ENCODE assay signal across 8 mouse cellular contexts in genomic region chr7:123030295-123030694, GRCm38 (mm10).
DNase-seq lines count a peak whose midpoint lies in the region; ATAC-seq and TF ChIP-seq lines count a peak whose summit lies in the region.

No protein-coding gene starts in this region.

- TF ChIP-seq POLR2A in CH12.LX (IDR thresholded peaks at IDR 0.05; ENCODE audit: low read depth, low read length): no peak

- dilution Hi-C loops in CH12.LX (cut with MboI; ENCODE audit: extremely low pct_ligation_motif_present, extremely low pct_unique_long_range_greater_than_20kb, low sequenced_read_pairs): no loop called here

- H3K4me3 ChIP-seq in CH12.LX (replicated peaks in 1 of 3; ENCODE audit: low read depth in 2 of 3, low read length in 2 of 3, poor library complexity in 1 of 3): no peak overlapping the region
- H3K4me3 ChIP-seq in forebrain, embryonic 13.5 days: peak overlapping the region; percentile 47
- 0 out of 2 replicates have a peak overlapping the region, but pooled peaks have one; percentile 21 for H3K4me3 ChIP-seq in liver, embryonic 13.5 days (replicated peaks)

- TF ChIP-seq CTCF in CH12.LX (conservative IDR thresholded peaks at IDR 0.05 in 1 of 2, IDR thresholded peaks at IDR 0.05 in 1 of 2; ENCODE audit: low read depth in 2 of 2, low read length in 2 of 2): no peak

- ATAC-seq in forebrain, embryonic 13.5 days: peak; percentile 37
- no peak for ATAC-seq in liver, embryonic 13.5 days (ENCODE audit: low read depth)
- no peak for ATAC-seq in erythroid progenitor cell, adult 5-6 weeks (replicated peaks; ENCODE audit: low FRiP score, poor library complexity, severe bottlenecking)

- no peaks in the 10 kb centered on the region for H3K27me3 ChIP-seq in CH12.LX (replicated peaks)
- no peaks in the 10 kb centered on the region for H3K27me3 ChIP-seq in forebrain, embryonic 13.5 days
- H3K27me3 ChIP-seq in liver, embryonic 13.5 days: peaks cover 16% of the 10 kb centered on the region; the same call in 1 of the 2 replicates

- H3K4me1 ChIP-seq in CH12.LX (ENCODE audit: control insufficient read depth in 1 of 2, insufficient read depth in 2 of 2): peaks cover 3 to 4% of the 10 kb centered on the region in 2 experiments; a peak in 3 of 4 replicates
- H3K4me1 ChIP-seq in forebrain, embryonic 13.5 days: peaks cover 28% of the 10 kb centered on the region
- H3K4me1 ChIP-seq in liver, embryonic 13.5 days (replicated peaks): 0 out of 2 replicates have a peak, but pooled peaks cover 6% of the 10 kb centered on the region

- no peak overlapping the region for H3K27ac ChIP-seq in CH12.LX (ENCODE audit: insufficient read depth, low read depth)
- peak overlapping the region; percentile 94 for H3K27ac ChIP-seq in forebrain, embryonic 13.5 days
- H3K27ac ChIP-seq in liver, embryonic 13.5 days: no peak overlapping the region

- in situ Hi-C loops in CH12.LX (cut with MboI; ENCODE audit: low pct_ligation_motif_present, low pct_unique_long_range_greater_than_20kb, low sequenced_read_pairs): no loop called here

- TF ChIP-seq EP300 in CH12.LX (IDR thresholded peaks at IDR 0.05; ENCODE audit: low read length): no peak

- peak; percentile 15 for DNase-seq in embryo, embryonic 10 days (ENCODE audit: low spot score)
- DNase-seq in embryo, embryonic 9.5 days (ENCODE audit: extremely low spot score): no peak
- DNase-seq in CH12.LX (ENCODE audit: extremely low read depth): no peak
- no peak for DNase-seq in liver, embryonic 13.5 days
- no peak for DNase-seq in gastrocnemius, adult 8-10 months (ENCODE audit: low spot score in 2 of 2)
- DNase-seq in layer of hippocampus, postnatal 10 days (ENCODE audit: low spot score in 2 of 2): no peak

- peak overlapping the region; percentile 79 for H3K4me2 ChIP-seq in CH12.LX (ENCODE audit: insufficient read depth, low read depth, poor library complexity, severe bottlenecking)
- peak overlapping the region; percentile 80 for H3K4me2 ChIP-seq in forebrain, embryonic 13.5 days
- peak overlapping the region; percentile 53 for H3K4me2 ChIP-seq in liver, embryonic 13.5 days

- H3K36me3 ChIP-seq in CH12.LX (replicated peaks in 1 of 2; ENCODE audit: control insufficient read depth in 1 of 2, insufficient read depth in 1 of 2, low read length in 1 of 2): no peaks in the 10 kb centered on the region
- no peaks in the 10 kb centered on the region for H3K36me3 ChIP-seq in forebrain, embryonic 13.5 days (ENCODE audit: poor library complexity, severe bottlenecking)
- H3K36me3 ChIP-seq in liver, embryonic 13.5 days: no peaks in the 10 kb centered on the region

- H3K9me3 ChIP-seq in CH12.LX (replicated peaks; ENCODE audit: low read length): peaks cover 2% of the 10 kb centered on the region
- H3K9me3 ChIP-seq in forebrain, embryonic 13.5 days (replicated peaks): no peaks in the 10 kb centered on the region
- H3K9me3 ChIP-seq in liver, embryonic 13.5 days (replicated peaks): no peaks in the 10 kb centered on the region

- no peak overlapping the region for H3K9ac ChIP-seq in CH12.LX (ENCODE audit: insufficient read depth, low read depth)
- H3K9ac ChIP-seq in forebrain, embryonic 13.5 days: peak overlapping the region; percentile 72
- no peak overlapping the region for H3K9ac ChIP-seq in liver, embryonic 13.5 days

- no peak for TF ChIP-seq RAD21 in CH12.LX (IDR thresholded peaks at IDR 0.05; ENCODE audit: low read depth, low read length)

- H3K79me2 ChIP-seq in CH12.LX (replicated peaks; ENCODE audit: control insufficient read depth, extremely low read depth, insufficient read depth, poor library complexity, severe bottlenecking): no peaks in the 10 kb centered on the region

- 7% methylated on average over 13 of the region's 13 CpGs for WGBS in forebrain, embryonic 13.5 days
- WGBS in liver, embryonic 13.5 days (ENCODE audit: insufficient replicate concordance): 20% methylated on average over 13 of the region's 13 CpGs

TF ChIP-seq in CH12.LX, 34 proteins besides CTCF, POLR2A, EP300 and RAD21:
- TF ChIP-seq CHD2 (IDR thresholded peaks at IDR 0.05; ENCODE audit: low read length) (no peak), PAX5 (IDR thresholded peaks at IDR 0.05; ENCODE audit: low read length) (no peak), MAX (IDR thresholded peaks at IDR 0.05; ENCODE audit: low read length) (no peak), IRF4 (IDR thresholded peaks at IDR 0.05; ENCODE audit: low read depth, low read length) (no peak), POLR2AphosphoS2 (IDR thresholded peaks at IDR 0.05; ENCODE audit: low read depth, low read length) (no peak), SIN3A (IDR thresholded peaks at IDR 0.05; ENCODE audit: low read length) (no peak), KAT2A (IDR thresholded peaks at IDR 0.05; ENCODE audit: insufficient replicate concordance, low read length) (no peak), MXI1 (IDR thresholded peaks at IDR 0.05; ENCODE audit: low read depth, low read length) (no peak), ZKSCAN1 (IDR thresholded peaks at IDR 0.05; ENCODE audit: borderline replicate concordance, low read depth, low read length) (no peak), MYC (IDR thresholded peaks at IDR 0.05; ENCODE audit: low read depth, low read length) (no peak), TCF12 (IDR thresholded peaks at IDR 0.05; ENCODE audit: low read depth, low read length) (no peak), MEF2A (IDR thresholded peaks at IDR 0.05; ENCODE audit: borderline replicate concordance, low read depth, low read length) (no peak), BHLHE40 (IDR thresholded peaks at IDR 0.05; ENCODE audit: low read depth, low read length) (no peak), ZC3H11A (IDR thresholded peaks at IDR 0.05; ENCODE audit: low read depth, low read length) (no peak)

Comparison
In these comparisons a context has a peak if more than half of its experiments do, and no peak if none do; other contexts are left out.
1. H3K4me3 ChIP-seq: peak in forebrain, embryonic 13.5 days (single experiment) and liver, embryonic 13.5 days (single experiment); none in CH12.LX (0 of 3).
2. Peak in every context shown above with its lines, with median percentiles within 50 percentile points of each other: H3K4me2 ChIP-seq.